Mouse (Mus musculus): Measurements from ENCODE around the gene Pan3.

DNA sequence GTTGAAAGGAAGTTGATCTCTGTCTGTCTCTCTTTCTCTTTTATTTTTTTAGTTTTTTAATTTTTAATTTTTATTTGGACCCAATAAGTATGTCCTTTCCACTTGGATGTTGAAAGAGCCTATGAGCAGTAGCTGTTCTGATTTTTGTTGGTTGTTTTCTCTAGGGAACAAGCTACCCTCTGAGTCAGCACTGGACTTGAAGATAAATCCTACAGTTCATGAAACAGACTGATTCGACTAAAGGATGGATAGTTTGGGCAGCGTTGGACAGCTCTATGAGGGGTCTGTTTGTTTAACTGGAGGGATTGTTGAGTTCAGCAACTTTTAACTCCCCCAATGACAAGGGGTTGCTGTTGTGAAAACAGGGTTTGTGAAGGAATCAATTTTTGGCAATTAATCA is 73.0 kb downstream of the Pan3 start:
- no peak for TF ChIP-seq CTCF (IDR thresholded peaks at IDR 0.05; ENCODE audit: low read depth, low read length)
- TF ChIP-seq POLR2A (IDR thresholded peaks at IDR 0.05; ENCODE audit: insufficient read depth, low read length) = no peak
- no peak for TF ChIP-seq EP300 (IDR thresholded peaks at IDR 0.05; ENCODE audit: insufficient read depth, low read depth, low read length)
